Mouse (Mus musculus): ENCODE data around the gene Zfp148. TPM values are rescaled to one million over a fixed set of nuclear protein-coding genes. Genes with fewer than 3 reads are reported as not detected.
"Not testable (repeated sequence)": the region's sequence is repeated elsewhere in the genome, so short reads cannot be mapped to it uniquely, and the experiment has no call there.

Gene Zfp148
- polyA plus RNA-seq, 1 experiment from 2014 or later = 78.9 TPM

DNA sequence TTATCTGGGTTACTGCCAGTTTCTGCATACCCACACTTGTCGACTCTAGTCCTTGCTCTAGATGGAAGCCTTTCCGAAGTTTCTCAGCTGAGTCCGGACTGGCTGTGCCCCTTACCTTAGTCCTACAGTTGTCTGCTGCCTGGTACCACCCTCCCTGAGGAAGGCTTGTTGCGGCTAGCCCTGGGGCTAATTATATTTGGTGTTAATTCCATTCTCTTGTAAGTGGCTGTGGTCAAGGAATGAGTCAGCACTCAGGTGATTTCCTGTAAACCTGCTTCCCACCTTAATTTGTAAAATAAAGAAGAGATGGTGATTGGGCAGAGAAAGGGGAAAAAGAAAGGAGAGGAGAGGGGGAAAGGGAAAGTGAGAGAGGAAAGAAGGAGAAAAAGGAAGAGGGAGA lies 127.4 kb downstream of the Zfp148 start:
- Histone ChIP-seq H3K27me3 (replicated peaks; ENCODE audit: control insufficient read depth, insufficient read depth, low read length) (no peaks in the 10 kb centered on the region), H3K9ac (replicated peaks; ENCODE audit: low read depth, low read length) (no peak overlapping the region), H3K9me3 (ENCODE audit: control insufficient read depth, low read length) (no peaks in the 10 kb centered on the region), H3K36me3 (ENCODE audit: control insufficient read depth, insufficient read depth) (no peaks in the 10 kb centered on the region), H3K4me2 (ENCODE audit: low read length) (no peak overlapping the region), H3K4me3 (replicated peaks; ENCODE audit: low read length) (no peak overlapping the region), H3K27ac (ENCODE audit: low read length) (no peak overlapping the region), H3K4me1 (replicated peaks; ENCODE audit: control insufficient read depth, insufficient read depth, low read length) (no peaks in the 10 kb centered on the region)
- no peak for ATAC-seq
- WGBS = 92% methylated on average over 4 of the region's 4 CpGs

DNA sequence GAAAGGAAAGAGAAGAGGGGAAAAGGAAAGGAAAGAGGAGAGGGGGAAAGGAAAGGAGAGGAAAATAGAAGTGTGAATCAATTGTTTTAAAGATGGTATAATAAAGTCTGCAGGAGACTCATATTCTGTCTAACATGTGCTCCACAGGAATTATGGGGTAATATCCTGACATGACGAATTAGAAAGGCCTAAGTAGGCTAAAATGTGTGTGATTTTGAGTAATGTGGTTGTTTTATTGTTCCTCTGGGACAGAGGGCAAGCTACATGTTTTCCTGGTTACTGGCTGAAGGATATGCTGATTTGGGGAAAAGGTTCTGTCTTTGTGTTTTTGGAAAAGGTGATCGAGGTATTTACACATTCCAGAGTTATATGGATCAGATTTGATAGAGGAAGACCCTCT lies 128.6 kb downstream of the Zfp148 start:
- not testable (repeated sequence) for H3K27ac ChIP-seq (ENCODE audit: low read length); H3K4me3 ChIP-seq (replicated peaks; ENCODE audit: low read length); H3K27me3 ChIP-seq (replicated peaks; ENCODE audit: control insufficient read depth, insufficient read depth, low read length); H3K9ac ChIP-seq (replicated peaks; ENCODE audit: low read depth, low read length); ATAC-seq; H3K4me2 ChIP-seq (ENCODE audit: low read length); H3K4me1 ChIP-seq (replicated peaks; ENCODE audit: control insufficient read depth, insufficient read depth, low read length); H3K36me3 ChIP-seq (ENCODE audit: control insufficient read depth, insufficient read depth); H3K9me3 ChIP-seq (ENCODE audit: control insufficient read depth, low read length)
- 92% methylated on average over 2 of the region's 2 CpGs for WGBS

DNA sequence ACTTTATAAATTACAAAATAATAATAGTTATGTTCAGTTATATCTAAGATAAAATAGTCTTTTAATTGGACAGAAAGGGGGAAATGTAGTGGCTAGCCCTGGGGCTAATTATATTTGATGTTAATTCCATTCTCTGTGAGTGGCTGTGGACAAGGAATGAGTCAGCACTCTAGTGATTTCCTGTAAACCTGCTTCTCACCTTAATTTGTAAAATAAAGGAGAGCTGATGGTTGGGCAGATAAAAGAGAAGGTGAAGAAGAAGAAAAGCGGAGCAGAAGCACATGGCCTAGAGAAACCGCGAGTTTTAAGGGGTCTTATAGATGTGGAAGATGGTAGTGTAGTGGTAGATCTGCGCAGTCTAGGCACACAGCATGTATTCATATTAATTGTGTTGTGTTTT lies 130.2 kb downstream of the Zfp148 start:
- not testable (repeated sequence) for H3K27ac ChIP-seq (ENCODE audit: low read length); ATAC-seq; H3K9ac ChIP-seq (replicated peaks; ENCODE audit: low read depth, low read length); H3K9me3 ChIP-seq (ENCODE audit: control insufficient read depth, low read length); H3K4me1 ChIP-seq (replicated peaks; ENCODE audit: control insufficient read depth, insufficient read depth, low read length); H3K36me3 ChIP-seq (ENCODE audit: control insufficient read depth, insufficient read depth); H3K4me2 ChIP-seq (ENCODE audit: low read length); H3K27me3 ChIP-seq (replicated peaks; ENCODE audit: control insufficient read depth, insufficient read depth, low read length); H3K4me3 ChIP-seq (replicated peaks; ENCODE audit: low read length)
- WGBS = 85% methylated on average over 4 of the region's 4 CpGs

DNA sequence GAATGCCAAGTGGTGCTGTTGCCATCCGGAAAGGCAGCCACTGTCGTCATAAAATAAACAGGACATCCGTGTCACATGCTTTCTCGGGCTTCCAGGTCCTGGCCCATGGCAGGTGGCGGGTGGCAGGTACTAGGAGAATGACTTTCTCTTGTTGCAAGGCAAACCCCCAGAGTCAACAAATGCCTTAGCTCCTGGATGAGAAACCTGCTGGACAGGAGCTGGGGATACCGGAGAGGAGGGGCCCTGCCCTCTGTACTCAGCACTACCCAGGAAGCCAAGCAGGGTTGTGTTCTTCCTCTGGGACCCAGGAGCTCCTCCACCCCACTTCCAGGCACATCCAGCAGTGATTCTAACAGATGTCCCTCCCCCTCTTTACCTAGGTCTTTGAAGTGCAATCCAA lies 131.9 kb downstream of the Zfp148 start:
- Histone ChIP-seq H3K36me3 (ENCODE audit: control insufficient read depth, insufficient read depth) (no peaks in the 10 kb centered on the region), H3K9ac (replicated peaks; ENCODE audit: low read depth, low read length) (no peak overlapping the region), H3K4me2 (ENCODE audit: low read length) (no peak overlapping the region), H3K4me1 (replicated peaks; ENCODE audit: control insufficient read depth, insufficient read depth, low read length) (peaks cover 13% of the 10 kb centered on the region), H3K27me3 (replicated peaks; ENCODE audit: control insufficient read depth, insufficient read depth, low read length) (no peaks in the 10 kb centered on the region), H3K9me3 (ENCODE audit: control insufficient read depth, low read length) (no peaks in the 10 kb centered on the region), H3K4me3 (replicated peaks; ENCODE audit: low read length) (no peak overlapping the region), H3K27ac (ENCODE audit: low read length) (no peak overlapping the region)
- no peak for ATAC-seq
- 93% methylated on average over 6 of the region's 6 CpGs for WGBS

DNA sequence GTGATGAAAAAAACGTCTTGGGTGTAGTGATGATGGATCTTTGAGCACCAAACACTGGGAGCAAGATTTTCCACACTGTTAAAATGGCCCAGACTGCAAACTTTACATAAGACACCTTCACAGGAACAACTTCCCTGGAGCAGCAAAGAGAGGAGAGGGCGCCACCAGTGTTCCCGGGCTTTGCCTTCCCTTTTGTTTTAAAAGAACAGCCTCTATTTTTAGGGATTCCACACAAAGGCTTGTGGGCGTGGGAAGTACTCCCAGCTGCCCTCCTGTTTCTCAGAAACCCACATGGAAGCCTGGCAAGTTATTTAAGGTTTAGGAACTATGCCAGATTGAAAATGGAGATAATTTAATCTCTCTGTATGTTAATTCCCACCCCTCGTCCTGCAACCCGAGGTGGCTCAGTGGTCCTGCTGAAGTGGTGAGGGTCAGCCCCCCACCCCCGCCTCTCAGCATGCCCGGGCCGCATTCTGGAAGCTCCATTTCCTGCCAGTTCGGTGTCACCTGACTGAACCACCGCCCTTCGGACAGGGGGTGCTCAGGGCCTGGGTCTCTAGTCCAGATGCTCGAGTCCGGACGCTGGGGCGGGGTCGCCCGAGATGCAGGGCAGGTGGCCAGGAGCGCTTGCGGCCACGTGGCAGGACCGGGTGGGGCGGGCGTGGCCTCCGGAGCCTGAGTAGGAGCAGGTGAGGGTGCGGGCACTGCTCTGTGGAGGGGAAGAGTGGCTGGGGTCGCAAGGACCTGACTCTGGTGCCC lies 136.3 kb downstream of the Zfp148 start, which contains the start of gene Slc12a8:
TSS of gene Slc12a8 (plus strand) at position 522 of the 759 bp plus-strand sequence.
- Histone ChIP-seq H3K27ac (ENCODE audit: low read length) (no peak within 1 kb of the TSS), H3K27me3 (replicated peaks; ENCODE audit: control insufficient read depth, insufficient read depth, low read length) (no peaks in the 10 kb centered on the region), H3K4me3 (replicated peaks; ENCODE audit: low read length) (peak within 1 kb of the TSS; percentile 39), H3K4me1 (replicated peaks; ENCODE audit: control insufficient read depth, insufficient read depth, low read length) (peaks cover 18% of the 10 kb centered on the region), H3K4me2 (ENCODE audit: low read length) (peak within 1 kb of the TSS; percentile 60), H3K9me3 (ENCODE audit: control insufficient read depth, low read length) (no peaks in the 10 kb centered on the region), H3K9ac (replicated peaks; ENCODE audit: low read depth, low read length) (peak within 1 kb of the TSS; percentile 63), H3K36me3 (ENCODE audit: control insufficient read depth, insufficient read depth) (no peaks in the 10 kb centered on the region)
- 2% methylated on average over 27 of the region's 27 CpGs for WGBS
- ATAC-seq = peak; percentile 45

DNA sequence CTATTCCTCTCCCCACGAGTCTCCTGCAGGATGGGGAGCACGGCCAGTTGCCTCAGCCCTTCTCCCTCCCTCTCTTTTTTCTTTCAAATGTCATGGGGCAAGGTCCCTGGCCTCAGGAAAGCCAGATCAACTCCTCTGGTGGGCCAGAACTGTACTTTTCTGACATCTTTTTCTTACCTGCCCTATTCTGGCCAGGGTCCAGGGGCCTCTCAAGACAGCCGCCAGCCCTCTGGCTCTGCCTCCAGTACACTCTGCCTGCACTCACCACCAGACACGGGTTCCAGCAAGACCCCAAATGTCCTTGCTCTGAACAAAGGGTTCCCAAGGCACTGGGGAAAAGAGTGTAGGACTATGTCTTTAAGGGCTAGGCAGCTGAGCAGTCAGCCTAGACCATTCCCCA lies 137.0 kb downstream of the Zfp148 start:
- ATAC-seq = no peak

DNA sequence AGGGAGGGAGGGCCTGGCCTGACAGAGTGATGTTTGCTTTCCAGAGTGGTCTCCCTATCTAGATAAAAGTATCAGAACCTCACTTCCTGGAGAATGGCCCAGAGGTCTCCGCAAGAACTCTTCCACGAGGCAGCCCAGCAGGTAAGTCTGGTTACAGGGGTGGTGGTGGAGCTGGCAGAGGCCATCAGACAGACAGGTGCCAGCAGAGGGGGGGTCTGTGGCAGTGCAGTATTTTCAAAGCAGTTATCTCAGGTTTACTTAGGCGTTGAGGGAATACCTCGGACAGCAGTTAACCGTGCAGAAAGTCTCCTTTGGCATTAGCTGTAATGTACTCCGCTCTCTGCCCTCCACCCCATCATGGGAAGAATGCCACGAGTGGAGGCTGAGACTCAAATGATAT lies 137.6 kb downstream of the Zfp148 start:
- no peak overlapping the region for H3K4me3 ChIP-seq (replicated peaks; ENCODE audit: low read length)
- no peaks in the 10 kb centered on the region for H3K36me3 ChIP-seq (ENCODE audit: control insufficient read depth, insufficient read depth)
- no peak overlapping the region for H3K9ac ChIP-seq (replicated peaks; ENCODE audit: low read depth, low read length)
- no peak overlapping the region for H3K27ac ChIP-seq (ENCODE audit: low read length)
- no peak for ATAC-seq
- H3K4me2 ChIP-seq (ENCODE audit: low read length) = no peak overlapping the region
- no peaks in the 10 kb centered on the region for H3K27me3 ChIP-seq (replicated peaks; ENCODE audit: control insufficient read depth, insufficient read depth, low read length)
- peaks cover 18% of the 10 kb centered on the region for H3K4me1 ChIP-seq (replicated peaks; ENCODE audit: control insufficient read depth, insufficient read depth, low read length)
- H3K9me3 ChIP-seq (ENCODE audit: control insufficient read depth, low read length) = no peaks in the 10 kb centered on the region
- WGBS = 77% methylated on average over 7 of the region's 7 CpGs

More for the DNA sequence above, 137.0 kb downstream of the Zfp148 start:
- Histone ChIP-seq H3K4me1 (replicated peaks; ENCODE audit: control insufficient read depth, insufficient read depth, low read length) (peaks cover 18% of the 10 kb centered on the region), H3K9me3 (ENCODE audit: control insufficient read depth, low read length) (no peaks in the 10 kb centered on the region), H3K27ac (ENCODE audit: low read length) (no peak overlapping the region), H3K27me3 (replicated peaks; ENCODE audit: control insufficient read depth, insufficient read depth, low read length) (no peaks in the 10 kb centered on the region), H3K9ac (replicated peaks; ENCODE audit: low read depth, low read length) (peak overlapping the region; percentile 63), H3K4me2 (ENCODE audit: low read length) (peak overlapping the region; percentile 60), H3K36me3 (ENCODE audit: control insufficient read depth, insufficient read depth) (no peaks in the 10 kb centered on the region), H3K4me3 (replicated peaks; ENCODE audit: low read length) (peak overlapping the region; percentile 39)
- WGBS = 23% methylated on average over 4 of the region's 4 CpGs

DNA sequence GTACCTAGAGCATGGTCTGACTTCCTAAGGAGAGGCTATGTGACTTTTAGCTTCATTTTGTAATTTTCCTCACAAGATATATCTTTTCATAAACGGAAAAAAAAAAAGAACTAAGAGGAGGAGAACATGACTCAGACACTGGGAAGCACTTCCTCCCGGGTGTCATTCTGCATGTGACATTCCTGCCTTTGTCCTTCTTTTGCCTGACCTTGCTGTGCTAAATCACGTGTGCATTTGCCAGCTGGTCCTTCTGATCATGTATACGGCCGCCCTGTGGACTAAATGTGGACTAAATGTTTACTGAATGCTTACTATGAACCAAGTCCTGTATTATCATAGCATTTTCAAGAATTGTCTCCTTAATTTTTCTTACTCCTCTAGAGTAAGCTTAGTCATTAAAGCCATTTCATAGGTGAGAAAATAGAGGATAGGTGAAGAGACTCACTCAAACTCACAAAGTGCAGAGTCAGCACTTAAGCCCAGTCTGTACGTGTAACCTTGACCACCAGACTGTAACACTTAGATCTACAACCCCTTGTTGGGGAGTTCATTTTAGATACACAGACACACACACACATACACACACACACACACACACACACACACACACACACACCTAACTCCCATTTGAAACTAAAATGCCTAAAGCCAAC lies 139.4 kb downstream of the Zfp148 start:
- Histone ChIP-seq H3K4me1 (replicated peaks; ENCODE audit: control insufficient read depth, insufficient read depth, low read length) (peaks cover 18% of the 10 kb centered on the region), H3K4me3 (replicated peaks; ENCODE audit: low read length) (no peak overlapping the region), H3K36me3 (ENCODE audit: control insufficient read depth, insufficient read depth) (no peaks in the 10 kb centered on the region), H3K27ac (ENCODE audit: low read length) (no peak overlapping the region; the same call in 1 of the 2 replicates), H3K9me3 (ENCODE audit: control insufficient read depth, low read length) (no peaks in the 10 kb centered on the region), H3K9ac (replicated peaks; ENCODE audit: low read depth, low read length) (no peak overlapping the region), H3K4me2 (ENCODE audit: low read length) (no peak overlapping the region), H3K27me3 (replicated peaks; ENCODE audit: control insufficient read depth, insufficient read depth, low read length) (no peaks in the 10 kb centered on the region)
- WGBS = 74% methylated on average over 6 of the region's 6 CpGs
- ATAC-seq = no peak

DNA sequence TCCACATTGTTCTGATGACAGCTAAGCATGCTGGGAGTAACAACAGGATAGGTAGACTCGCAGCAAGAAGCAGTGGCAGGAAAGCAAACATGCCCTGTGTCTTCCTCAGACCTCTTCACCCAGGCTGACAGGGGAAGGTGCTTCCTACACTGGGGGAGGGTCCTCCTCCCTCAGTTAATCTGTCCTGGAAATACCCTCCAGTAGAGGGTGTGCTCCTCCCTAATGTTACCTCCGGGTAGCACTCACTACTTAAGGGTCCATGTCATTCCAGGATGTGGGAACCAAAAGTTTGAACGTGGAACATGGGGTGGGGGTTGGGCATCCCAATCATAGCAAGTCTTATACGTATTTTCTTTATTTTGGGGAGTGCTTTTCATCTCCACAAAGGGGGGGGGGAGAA lies 141.9 kb downstream of the Zfp148 start:
- H3K4me2 ChIP-seq (ENCODE audit: low read length) = no peak overlapping the region
- H3K4me3 ChIP-seq (replicated peaks; ENCODE audit: low read length) = no peak overlapping the region
- no peaks in the 10 kb centered on the region for H3K27me3 ChIP-seq (replicated peaks; ENCODE audit: control insufficient read depth, insufficient read depth, low read length)
- peaks cover 5% of the 10 kb centered on the region for H3K4me1 ChIP-seq (replicated peaks; ENCODE audit: control insufficient read depth, insufficient read depth, low read length)
- H3K9ac ChIP-seq (replicated peaks; ENCODE audit: low read depth, low read length) = no peak overlapping the region
- no peak for ATAC-seq
- no peaks in the 10 kb centered on the region for H3K36me3 ChIP-seq (ENCODE audit: control insufficient read depth, insufficient read depth)
- no peaks in the 10 kb centered on the region for H3K9me3 ChIP-seq (ENCODE audit: control insufficient read depth, low read length)
- WGBS = 65% methylated on average over 4 of the region's 4 CpGs
- H3K27ac ChIP-seq (ENCODE audit: low read length) = no peak overlapping the region
